Mouse (Mus musculus) kidney, adult 2 months (tissue): ENCODE measurements around the gene Lekr1. TPM values are rescaled to one million over a fixed set of nuclear protein-coding genes. Genes with fewer than 3 reads are reported as not detected.

Experiments
- DNase-seq: peaks from one replicate; pipeline ENCODE4 v3.0.0; 2021
- H3K27ac ChIP-seq: fragments of 200-500 bp; 2 replicates; pipeline ENCODE4 v1.5.1; 2012; ENCODE audit warnings: low read depth, low read length, control low read depth, inconsistent platforms; ENCODE audit not compliant: insufficient read depth
- H3K27me3 ChIP-seq: fragments of 200-500 bp; replicated peaks from 2 replicates; pipeline ENCODE4 v1.6.1; 2012; ENCODE audit warnings: mild to moderate bottlenecking, moderate library complexity, low read length, inconsistent platforms; ENCODE audit not compliant: control insufficient read depth, insufficient read depth
- H3K36me3 ChIP-seq: fragments of 200-500 bp; 2 replicates; pipeline ENCODE4 v1.6.1; 2012; ENCODE audit warnings: mild to moderate bottlenecking, moderate library complexity, low read length, inconsistent platforms; ENCODE audit not compliant: control insufficient read depth, insufficient read depth
- H3K4me1 ChIP-seq: fragments of 200-500 bp; 2 replicates; pipeline ENCODE4 v1.6.1; 2011; ENCODE audit warnings: low read length; ENCODE audit not compliant: control insufficient read depth, insufficient read depth
- H3K4me3 ChIP-seq: fragments of 200-500 bp; 2 replicates; pipeline ENCODE4 v1.5.1; 2011; ENCODE audit warnings: mild to moderate bottlenecking, low read depth, low read length, control low read depth; ENCODE audit not compliant: insufficient read depth
- CTCF ChIP-seq: fragments of 200-500 bp; conservative IDR thresholded peaks from 2 replicates; pipeline ENCODE4 v1.5.1; 2011; ENCODE audit warnings: low read depth, mild to moderate bottlenecking, control low read depth, low read length, moderate library complexity, mixed read lengths; ENCODE audit not compliant: insufficient read depth, insufficient read length
- POLR2A ChIP-seq: fragments of 200-500 bp; IDR thresholded peaks from one replicate; pipeline ENCODE4 v1.6.1; 2011; ENCODE audit warnings: low read depth, low read length, control low read depth
- WGBS: fragments of 180-500 bp; shearing (Covaris S2); methylation state at CpG from one replicate; pipeline ENCODE4 v1.1.7; 2018; 5-methylcytosine and 5-hydroxymethylcytosine counted together
- polyA plus RNA-seq: library from polyadenylated mRNA; depleted of rRNA; stranded (reverse); fragments of >200 nt; gene quantifications from 2 replicates; pipeline ENCODE4 v1.2.3, GENCODE M21; 2012

The Lekr1 gene
- polyA plus RNA-seq, 1 experiment = 1.7 TPM

DNA sequence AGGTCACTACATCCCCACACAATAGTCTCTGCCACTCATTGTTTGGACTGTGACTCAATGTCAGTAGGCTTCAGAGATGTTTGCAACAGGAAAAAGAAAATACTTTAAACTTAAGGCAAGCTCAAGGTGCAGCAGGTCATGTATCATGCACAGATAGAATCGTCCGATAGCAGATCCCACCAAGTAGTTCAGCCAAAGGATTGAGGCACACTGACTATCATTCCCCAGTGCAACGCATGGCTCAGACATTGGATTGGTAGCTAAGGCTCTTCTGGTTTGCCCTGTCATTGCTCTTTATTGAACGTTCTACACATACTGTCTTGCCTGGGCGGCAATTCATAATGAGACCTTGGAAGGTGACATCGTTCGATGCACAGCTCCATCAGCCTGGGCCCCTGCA is 9.6 kb upstream of the Lekr1 start:
- TF ChIP-seq POLR2A (no peak), CTCF (no peak)
- no peaks in the 10 kb centered on the region for H3K36me3 ChIP-seq

DNA sequence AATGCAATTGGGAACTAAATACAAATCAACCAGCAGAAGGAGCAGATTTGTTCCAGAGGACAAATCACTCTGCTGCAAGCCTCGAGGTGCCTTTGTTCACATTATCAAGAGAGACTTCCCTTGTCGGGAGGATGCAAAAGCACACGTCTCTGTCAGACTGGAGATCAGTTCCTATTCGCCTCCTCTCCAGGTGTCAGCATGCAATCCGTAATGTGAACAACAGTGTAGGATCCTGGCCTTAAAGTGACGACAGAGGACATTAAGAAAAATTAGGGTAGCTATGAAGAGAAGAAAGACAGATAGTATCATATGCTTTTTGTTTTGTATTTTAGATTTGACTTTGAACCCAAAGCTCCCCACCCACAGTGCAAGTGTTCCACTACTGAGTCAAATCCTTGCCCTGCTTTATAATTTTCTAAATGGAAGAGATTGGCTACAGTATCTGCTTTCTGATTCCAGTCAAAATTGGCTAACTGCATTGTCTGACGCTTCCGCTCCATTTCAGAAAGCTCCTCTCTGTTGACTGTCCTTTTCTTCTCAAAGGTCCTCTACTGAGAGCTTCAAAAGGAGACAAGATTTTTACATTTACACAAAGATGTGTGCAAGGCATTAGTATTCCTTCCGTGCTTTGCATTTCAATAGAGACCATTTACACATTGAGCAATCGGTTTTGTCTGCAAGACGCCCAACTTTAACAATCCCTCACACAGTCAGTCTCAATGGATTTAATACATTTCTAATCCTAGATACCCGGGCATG is 8.9 kb upstream of the Lekr1 start:
- WGBS = 86% methylated on average over 12 of the region's 12 CpGs
- TF ChIP-seq CTCF (no peak), POLR2A (no peak)
- H3K27ac ChIP-seq = no peak overlapping the region
- H3K27me3 ChIP-seq = no peaks in the 10 kb centered on the region
- H3K4me1 ChIP-seq = peaks cover 2% of the 10 kb centered on the region; the same call in 1 of the 2 replicates
- H3K4me3 ChIP-seq = no peak overlapping the region
- no peak for DNase-seq
- no peaks in the 10 kb centered on the region for H3K36me3 ChIP-seq

More for the DNA sequence above, 9.6 kb upstream of the Lekr1 start:
- no peak for DNase-seq
- WGBS = 90% methylated on average over 7 of the region's 7 CpGs
- no peak overlapping the region for H3K4me3 ChIP-seq
- H3K4me1 ChIP-seq = peaks cover 2% of the 10 kb centered on the region; the same call in 1 of the 2 replicates
- no peaks in the 10 kb centered on the region for H3K27me3 ChIP-seq
- no peak overlapping the region for H3K27ac ChIP-seq

DNA sequence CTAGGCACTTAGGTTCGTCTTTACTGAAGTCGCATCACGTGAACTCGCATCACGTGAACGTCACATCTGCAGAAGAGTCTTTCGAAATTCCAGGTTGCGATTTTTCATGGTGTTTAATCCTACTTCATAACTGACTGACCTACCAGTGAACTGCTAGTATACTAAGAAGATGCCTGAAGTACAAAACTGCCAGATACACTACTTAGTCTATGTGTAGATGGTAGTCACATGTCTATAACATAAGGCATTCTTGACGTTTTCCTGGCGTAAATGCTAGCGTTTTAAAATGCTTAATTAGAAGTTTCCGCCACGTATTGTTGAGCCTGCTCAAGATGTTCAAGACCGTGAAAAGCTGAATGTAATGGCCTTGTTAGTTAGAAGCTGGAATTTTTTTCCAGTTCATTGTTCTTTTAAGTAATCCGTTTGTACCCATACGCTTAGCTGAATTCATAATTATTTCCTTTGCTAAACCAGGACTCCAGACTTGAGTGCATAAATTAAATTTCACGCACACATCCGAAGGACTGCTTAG is 7.9 kb upstream of the Lekr1 start:
- no peaks in the 10 kb centered on the region for H3K36me3 ChIP-seq
- peaks cover 2% of the 10 kb centered on the region; the same call in 1 of the 2 replicates for H3K4me1 ChIP-seq
- no peaks in the 10 kb centered on the region for H3K27me3 ChIP-seq
- no peak for DNase-seq
- H3K4me3 ChIP-seq = no peak overlapping the region
- WGBS = 62% methylated on average over 18 of the region's 18 CpGs
- TF ChIP-seq CTCF = no peak
- no peak overlapping the region for H3K27ac ChIP-seq

DNA sequence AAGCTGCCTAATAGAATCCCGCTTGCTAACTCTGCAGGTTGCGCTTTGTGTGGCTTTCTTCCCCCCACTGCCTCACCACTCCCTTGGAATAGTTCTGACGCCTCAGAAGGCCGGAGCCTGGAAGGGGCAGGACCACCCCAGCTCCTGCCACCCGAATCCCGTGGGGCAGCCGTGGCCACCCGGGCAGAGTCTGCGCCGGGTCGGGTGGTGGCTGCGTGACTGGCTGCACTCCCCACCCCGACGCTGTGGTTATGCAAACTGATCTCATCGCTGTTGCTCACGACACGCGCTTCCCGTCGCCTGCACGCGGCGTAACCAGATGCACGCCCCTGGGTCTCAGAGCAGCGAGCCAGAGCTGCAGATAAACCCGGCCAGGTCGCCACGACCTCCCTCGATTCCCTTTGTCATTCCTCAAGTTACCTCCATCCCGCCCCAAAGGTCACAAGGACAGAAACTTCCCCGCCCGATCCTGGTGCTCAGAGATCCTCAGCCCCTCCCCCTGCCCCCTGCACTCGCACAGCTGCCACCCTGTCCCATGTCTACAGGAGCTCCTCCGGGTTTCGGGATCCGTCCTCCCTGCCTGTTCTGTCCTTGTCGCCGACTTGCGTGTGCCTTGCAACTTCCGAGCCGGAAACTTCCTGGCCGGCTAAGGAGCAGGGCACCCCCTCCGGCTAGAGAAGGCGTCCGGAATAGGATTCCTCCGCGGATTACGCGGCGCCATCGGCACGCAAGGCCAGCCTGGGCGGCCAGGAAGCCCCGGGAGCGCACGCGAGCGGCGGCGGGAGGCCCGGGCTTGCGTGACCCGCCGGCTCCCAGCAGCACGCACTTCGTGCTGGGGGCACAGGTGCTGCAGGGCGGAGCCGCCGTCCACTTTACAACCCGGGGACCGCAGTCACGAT is 7.1 kb upstream of the Lekr1 start:
- peaks cover 2% of the 10 kb centered on the region; the same call in 1 of the 2 replicates for H3K4me1 ChIP-seq
- no peak for TF ChIP-seq CTCF
- peak; percentile 28 for TF ChIP-seq POLR2A
- no peaks in the 10 kb centered on the region for H3K36me3 ChIP-seq
- H3K27me3 ChIP-seq = no peaks in the 10 kb centered on the region
- peak; percentile 84 for DNase-seq
- H3K27ac ChIP-seq = peak overlapping the region; percentile 57
- H3K4me3 ChIP-seq = peak overlapping the region; percentile 69
- under 1% methylated on average over 72 of the region's 72 CpGs for WGBS

DNA sequence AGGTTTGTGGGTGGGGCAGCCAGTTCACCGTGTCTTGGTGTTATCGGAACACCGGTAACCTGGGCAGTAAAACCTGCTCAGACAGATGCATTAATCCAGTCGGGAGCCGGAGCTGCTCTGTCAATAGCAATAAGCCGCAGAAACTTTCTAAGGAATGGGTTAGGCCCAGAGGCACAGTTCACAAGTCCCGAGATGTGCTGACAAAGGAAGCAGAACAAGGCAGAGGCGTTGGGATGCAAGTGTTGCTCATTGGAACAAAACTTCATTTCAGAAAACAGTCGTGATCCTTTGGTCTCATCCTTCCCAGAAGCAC is 6.5 kb upstream of the Lekr1 start:
- 3% methylated on average over 9 of the region's 9 CpGs for WGBS
- TF ChIP-seq CTCF (no peak), POLR2A (no peak)
- Histone ChIP-seq H3K4me3 (peak overlapping the region; percentile 69), H3K27ac (peak overlapping the region; percentile 57), H3K36me3 (no peaks in the 10 kb centered on the region), H3K4me1 (peaks cover 2% of the 10 kb centered on the region; the same call in 1 of the 2 replicates), H3K27me3 (no peaks in the 10 kb centered on the region)
- no peak for DNase-seq

DNA sequence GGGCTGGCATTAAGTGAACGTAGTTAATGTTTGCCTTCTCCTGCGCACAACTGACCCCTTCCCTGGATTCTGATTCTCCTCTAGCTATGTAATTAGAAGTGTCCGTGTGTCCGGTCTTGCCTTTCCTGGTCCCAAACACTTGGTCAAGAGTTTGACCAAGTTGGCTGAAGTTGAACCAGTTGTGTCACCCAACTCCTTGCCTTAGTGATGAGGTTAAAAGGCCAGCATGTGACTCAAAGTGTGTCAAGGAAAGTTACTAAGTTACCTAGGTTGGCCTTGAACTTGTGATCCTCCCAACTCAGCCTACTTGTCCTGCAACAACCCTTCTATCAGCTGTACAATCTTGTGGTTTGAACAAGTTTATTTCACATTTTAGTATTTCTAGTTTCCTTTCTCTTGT is 5.7 kb upstream of the Lekr1 start:
- TF ChIP-seq CTCF = no peak
- TF ChIP-seq POLR2A = no peak
- Histone ChIP-seq H3K4me1 (peaks cover 2% of the 10 kb centered on the region; the same call in 1 of the 2 replicates), H3K27ac (no peak overlapping the region), H3K36me3 (no peaks in the 10 kb centered on the region), H3K27me3 (no peaks in the 10 kb centered on the region), H3K4me3 (no peak overlapping the region)
- peak; percentile 61 for DNase-seq
- WGBS = 79% methylated on average over 4 of the region's 4 CpGs

DNA sequence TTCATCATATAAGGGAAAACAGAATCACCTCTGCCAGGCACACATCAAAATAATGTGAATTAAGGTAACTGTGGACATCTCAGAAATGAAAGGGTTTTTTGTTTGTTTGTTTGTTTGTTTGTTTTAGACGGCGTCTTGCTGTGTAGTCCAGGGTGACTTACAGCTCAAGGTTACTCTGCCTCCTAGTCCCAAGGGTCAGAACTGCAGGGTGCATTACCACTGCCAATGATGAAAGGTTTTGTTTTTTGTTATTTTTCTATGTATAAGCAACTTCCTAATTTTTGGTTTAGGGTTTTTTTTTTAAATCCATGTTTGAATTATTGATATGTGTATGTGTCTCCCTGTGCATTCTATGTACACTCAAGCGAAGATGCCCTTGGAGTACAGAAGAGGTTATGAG is 4.3 kb upstream of the Lekr1 start:
- 67% methylated on average over 3 of the region's 3 CpGs for WGBS
- no peak overlapping the region for H3K27ac ChIP-seq
- no peaks in the 10 kb centered on the region for H3K36me3 ChIP-seq
- H3K4me1 ChIP-seq = peaks cover 4% of the 10 kb centered on the region; the same call in 1 of the 2 replicates
- H3K27me3 ChIP-seq = no peaks in the 10 kb centered on the region
- TF ChIP-seq POLR2A = no peak
- no peak for TF ChIP-seq CTCF
- no peak for DNase-seq
- H3K4me3 ChIP-seq = no peak overlapping the region
